Mouse (Mus musculus) megakaryocyte-erythroid progenitor cell, adult 5-6 weeks (primary cell): ENCODE results near the gene Sfxn2. TPM values are rescaled to one million over a fixed set of nuclear protein-coding genes. Genes with fewer than 3 reads are reported as not detected.
"Not testable (repeated sequence)": the region's sequence is repeated elsewhere in the genome, so short reads cannot be mapped to it uniquely, and the experiment has no call there.

ENCODE experiments used
- ATAC-seq: replicated peaks from 2 replicates; pipeline ENCODE4 v1.8.0; 2016; ENCODE audit warnings: mild to moderate bottlenecking, inconsistent platforms; ENCODE audit not compliant: severe bottlenecking, poor library complexity, low FRiP score, low TSS enrichment
- total RNA-seq, 2 experiments: library from RNA; stranded (forward) in 1 of 2; stranded (reverse) in 1 of 2; fragments of 200-1000, 215-1000 nt in 1 of 2; fragments of >200 nt in 1 of 2; fragmentation: Nextera tagmentation in 1 of 2; gene quantifications; 2 replicates each; pipeline ENCODE4 v1.2.3; 2014 to 2017

The Sfxn2 gene
- total RNA-seq, 2 experiments from 2014 or later, result 9.8 to 20.1 TPM

DNA sequence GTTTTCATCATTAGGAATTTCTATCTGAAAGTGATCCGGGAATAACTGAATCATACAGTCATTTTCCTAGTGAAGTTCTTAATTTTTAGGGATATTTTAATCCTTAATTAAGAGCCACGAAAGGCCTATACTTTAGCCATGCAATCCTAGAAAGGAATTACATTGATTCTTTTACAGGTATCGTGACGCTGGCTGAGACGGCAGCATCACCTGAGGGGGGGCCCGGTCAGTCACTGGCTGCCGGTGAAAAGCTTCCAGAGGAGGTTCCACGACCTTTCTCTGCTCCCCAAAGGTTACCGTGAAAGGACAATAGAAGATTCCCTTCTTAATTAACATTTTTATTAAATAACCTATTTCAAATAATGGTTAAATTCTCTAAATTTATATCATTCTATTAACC, 35.8 kb upstream of the Sfxn2 start:
- ATAC-seq, result no peak

- peak; percentile 68 for ATAC-seq
Measured at GRCm38 (mm10) chr19:46538213-46538612, 35.0 kb upstream of the Sfxn2 start.

- ATAC-seq, result no peak
Measured at GRCm38 (mm10) chr19:46542750-46543149, 30.4 kb upstream of the Sfxn2 start.

DNA sequence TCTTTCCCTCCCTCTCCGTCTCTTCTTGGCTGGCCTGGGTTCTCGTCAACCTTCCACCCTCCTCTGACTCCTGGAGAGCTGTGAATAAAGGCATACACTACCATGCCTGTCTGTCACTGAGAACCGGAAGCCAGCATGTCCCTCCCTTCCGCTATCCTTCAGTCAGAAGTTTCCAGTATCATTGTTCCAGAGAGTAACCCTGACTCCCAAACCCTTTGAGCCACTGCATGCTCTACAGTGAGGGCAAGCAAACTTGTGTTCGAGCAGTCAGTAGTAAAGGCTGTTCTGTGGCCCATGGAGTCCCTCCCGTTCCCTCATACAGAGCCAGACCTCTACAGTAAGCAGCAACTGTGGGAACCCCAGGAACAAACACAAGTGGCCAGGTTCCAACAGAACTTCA, 25.6 kb upstream of the Sfxn2 start:
- ATAC-seq, result no peak

DNA sequence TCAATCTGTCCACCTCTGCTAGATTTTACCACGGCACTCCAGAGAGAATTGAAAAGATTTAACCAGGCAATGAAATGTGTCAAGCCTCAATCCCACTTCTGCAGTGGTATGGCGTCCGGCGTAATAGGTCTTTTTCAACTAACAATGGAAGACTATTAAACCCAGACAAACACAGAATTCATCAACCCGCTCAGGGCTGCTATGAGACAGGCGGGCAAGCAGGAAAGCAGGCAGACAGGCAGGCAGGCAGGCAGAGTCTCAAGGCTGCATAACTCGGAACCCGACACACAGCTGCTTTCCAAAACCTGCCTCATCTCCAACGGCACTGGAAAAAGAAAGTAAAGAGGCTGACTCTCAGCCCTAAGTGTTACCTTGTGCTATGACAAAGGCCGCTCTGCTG, 25.1 kb upstream of the Sfxn2 start:
- no peak for ATAC-seq

DNA sequence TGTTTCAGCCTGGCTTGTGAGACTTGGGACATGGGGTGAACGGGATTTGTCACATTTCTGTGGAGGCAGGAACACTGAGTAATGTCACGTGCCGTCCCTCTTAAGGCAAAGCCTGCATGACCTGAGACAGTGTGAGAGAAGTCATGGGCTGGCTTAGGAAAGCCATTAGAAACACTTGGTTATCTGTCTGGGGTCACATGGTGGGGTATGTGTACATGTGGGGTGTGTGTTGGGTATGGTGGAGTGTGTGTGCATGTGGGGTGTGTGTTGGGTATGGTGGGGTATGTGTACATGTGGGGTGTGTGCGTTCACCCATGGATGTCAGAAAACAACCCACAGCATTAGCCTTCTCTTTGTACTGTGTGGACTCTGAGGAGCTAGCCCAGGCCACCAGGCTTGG, 22.8 kb upstream of the Sfxn2 start:
- ATAC-seq, result no peak

DNA sequence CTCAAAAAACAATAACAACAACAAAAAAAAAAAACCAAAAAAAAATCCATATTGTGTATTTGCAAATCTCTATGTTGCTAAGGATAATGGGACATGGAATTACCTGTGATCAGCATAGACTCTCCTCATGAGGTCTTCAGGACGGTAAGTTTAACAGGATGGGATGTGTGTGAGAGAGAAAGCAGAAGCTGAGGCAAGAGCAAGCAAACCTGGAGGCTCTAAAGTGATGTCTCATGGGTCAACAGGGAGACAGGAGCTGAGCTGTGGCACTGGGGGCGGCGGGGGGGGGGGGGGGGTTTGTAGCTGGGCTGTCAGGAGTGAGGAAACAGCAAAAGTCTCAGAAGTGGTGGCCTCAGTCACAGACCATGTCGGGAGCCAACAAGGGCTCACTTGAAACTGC, 20.7 kb upstream of the Sfxn2 start:
- no peak for ATAC-seq

- peak; percentile 91 for ATAC-seq
Measured at GRCm38 (mm10) chr19:46553541-46553955, 19.6 kb upstream of the Sfxn2 start.

GRCm38 (mm10) chr19:46558009-46558408, 15.2 kb upstream of the Sfxn2 start:
- ATAC-seq, result no peak

DNA sequence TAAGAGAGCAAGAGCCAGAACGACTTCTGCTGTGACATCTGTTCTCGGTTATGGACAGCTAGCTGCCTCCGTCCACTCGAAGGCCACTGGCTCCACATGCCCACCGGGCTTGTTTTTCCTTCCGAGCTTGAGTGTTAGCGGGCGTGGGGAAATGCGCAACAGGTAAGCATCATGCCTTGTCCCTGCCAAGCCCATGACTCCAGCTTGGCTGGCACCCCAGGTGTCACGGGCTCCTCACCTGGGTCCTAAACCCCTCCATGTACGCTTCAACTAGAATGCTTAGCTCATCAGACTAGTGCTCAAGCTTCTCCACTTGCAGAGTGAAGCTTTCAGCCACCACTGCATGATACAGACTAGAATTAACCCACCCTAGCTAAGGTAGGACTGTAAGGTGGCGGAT, 14.5 kb upstream of the Sfxn2 start:
- ATAC-seq, result no peak

GRCm38 (mm10) chr19:46562132-46562531, 11.0 kb upstream of the Sfxn2 start:
- peak; percentile 69 for ATAC-seq

DNA sequence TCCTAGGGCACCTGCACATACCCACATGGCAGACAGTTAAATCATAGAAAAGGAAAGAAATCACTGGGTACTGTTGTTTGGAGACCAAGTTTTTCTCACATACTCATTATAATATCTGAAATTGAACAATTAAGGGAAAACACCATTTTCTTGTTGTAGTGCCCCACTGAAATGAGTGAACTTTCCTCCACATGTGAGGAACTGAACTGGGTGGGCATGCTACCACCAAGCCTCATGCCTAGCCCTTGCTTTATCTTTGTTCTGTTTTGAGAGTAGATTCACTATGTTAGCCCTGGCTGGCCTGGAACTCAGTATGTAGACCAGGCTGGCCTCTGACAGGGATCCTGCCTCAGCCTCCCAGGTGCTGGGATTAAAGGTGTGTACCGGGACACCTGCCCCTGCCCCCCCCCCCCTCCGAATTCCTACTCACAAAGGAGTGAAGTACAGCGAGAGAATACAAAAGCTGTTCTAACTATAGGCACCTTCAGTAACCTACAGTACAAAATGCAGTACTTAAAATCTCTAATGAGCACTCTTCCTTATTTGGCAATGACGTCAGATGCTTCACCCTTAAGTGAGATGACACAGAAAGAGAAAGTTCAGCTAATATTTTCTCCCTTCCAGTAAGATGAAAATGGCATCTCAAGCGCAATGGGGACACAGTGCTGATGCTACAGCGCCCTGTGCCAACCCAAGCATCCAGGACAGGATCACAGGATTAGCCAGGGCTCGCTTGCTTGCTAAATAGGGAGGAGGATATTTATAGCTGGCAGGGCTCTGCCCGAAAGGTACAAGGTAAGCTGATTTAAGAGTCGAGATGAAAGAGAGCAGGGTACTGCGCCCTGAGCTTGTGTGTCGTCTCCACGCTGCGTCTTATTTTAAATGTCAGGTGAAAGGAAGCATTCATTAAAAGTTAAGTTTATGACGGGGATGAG, 10.3 kb upstream of the Sfxn2 start:
- no peak for ATAC-seq

- no peak for ATAC-seq
Measured at GRCm38 (mm10) chr19:46563603-46564002, 9.6 kb upstream of the Sfxn2 start.

- ATAC-seq, result no peak
Measured at GRCm38 (mm10) chr19:46564043-46564462, 9.1 kb upstream of the Sfxn2 start.

DNA sequence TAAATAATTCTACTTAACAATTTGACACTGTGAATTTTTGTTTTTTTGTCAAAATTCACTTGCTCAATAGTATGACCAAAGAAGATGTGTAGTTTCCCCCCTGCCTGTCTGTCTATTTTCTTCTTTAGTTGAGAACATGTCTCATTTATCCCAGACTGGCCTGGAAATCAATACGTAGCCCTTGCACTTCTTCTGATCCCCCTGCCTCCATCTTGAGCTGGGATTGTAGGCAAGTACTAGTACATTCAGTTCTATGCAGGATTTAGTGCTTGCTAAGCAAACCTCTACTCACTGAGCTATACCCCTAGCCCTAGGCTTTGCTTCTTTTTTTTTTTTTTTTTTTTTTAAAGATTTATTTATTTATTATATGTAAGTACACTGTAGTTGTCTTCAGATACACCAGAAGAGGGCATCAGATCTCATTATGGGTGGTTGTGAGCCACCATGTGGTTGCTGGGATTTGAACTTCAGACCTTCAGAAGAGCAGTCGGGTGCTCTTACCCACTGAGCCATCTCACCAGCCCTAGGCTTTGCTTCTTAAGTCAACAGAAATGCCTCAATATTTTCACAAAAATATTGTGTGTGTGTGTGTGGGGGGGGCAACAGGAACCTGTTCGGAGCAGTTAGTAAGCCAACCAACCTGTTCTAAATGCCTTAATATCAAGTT, 1.8 kb upstream of the Sfxn2 start:
- ATAC-seq, result not testable (repeated sequence)

GRCm38 (mm10) chr19:46571878-46572244, 1.3 kb upstream of the Sfxn2 start:
- no peak for ATAC-seq

DNA sequence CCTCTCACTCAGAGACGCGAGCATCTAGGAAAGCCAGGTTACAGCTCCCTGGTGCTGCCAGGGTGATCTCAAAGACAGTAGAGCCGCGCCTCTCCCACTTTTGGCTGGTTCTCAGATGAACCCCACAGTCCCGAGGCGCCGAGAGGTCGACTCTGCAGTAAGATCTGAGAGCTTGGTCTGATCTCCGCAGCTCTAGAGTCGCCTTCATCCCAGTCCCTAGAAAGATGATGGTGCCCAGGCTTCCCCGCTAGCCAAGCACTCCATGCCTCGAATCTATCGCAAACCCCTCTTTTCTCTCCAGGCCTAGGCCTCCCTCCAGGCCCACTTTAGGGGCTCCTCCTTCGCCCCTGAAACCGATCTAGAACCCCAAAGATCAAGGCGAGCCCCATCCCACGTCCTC, 617 bp upstream of the Sfxn2 start:
- peak; percentile 25; the same call in 1 of the 2 replicates for ATAC-seq

- no peak for ATAC-seq
Measured at GRCm38 (mm10) chr19:46573990-46574389, 825 bp downstream of the Sfxn2 start.

DNA sequence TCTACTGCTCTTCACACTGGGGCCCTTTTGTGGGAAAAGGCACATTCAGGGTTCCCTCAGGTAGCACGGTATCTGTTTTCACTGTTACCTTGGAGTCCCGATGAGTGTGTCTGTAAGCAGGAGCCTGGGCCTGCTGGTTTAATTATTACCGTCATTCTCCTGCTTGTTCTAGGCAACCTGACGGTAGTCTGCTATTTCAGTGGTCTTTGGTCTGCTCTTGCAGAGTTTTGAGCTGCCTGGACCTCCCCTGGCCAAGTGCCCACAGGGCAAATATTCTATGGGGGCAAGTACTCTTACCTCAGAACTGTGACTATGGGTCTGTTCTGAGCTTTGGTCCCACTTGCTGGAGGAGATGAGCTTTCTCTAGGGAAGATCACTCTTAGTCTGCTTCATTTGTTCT, 2.0 kb downstream of the Sfxn2 start:
- no peak for ATAC-seq

DNA sequence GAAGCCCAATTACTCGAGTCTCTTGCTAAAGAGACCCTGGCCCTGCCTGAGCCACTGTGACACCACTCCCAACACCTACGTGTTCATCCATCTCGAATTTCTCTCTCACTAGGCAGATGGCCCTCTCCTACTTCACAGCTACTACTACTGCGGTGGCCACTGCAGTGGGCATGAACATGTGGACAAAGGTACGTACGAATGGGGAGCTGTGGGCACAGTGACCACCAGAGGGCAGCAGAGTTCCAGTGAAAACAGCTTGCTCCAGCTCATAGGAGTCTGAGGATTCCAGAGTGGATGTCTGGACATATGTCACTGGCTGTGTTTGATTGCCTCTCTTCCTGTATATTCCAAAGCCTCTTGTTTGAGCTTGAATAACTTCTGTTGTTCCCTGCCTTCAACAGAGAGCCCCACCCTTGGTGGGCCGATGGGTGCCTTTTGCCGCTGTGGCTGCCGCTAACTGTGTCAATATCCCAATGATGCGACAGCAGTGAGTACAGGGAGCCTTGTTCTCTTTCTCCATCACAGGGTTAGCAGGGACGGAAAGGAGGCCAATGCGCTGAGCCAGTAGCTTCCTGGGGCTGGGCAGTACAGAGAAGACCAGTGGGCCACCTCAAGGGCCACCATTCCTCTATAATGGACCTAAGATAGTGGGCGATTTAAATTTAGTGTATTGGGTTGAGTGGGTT, 14.8 kb downstream of the Sfxn2 start:
- ATAC-seq, result peak; percentile 82
